Mouse (Mus musculus): ENCODE data around the gene Mfsd7a. TPM values are rescaled to one million over a fixed set of nuclear protein-coding genes. Genes with fewer than 3 reads are reported as not detected.

Gene Mfsd7a
- total RNA-seq, 2 experiments from 2014 or later: 0.14 to 0.30 TPM

DNA sequence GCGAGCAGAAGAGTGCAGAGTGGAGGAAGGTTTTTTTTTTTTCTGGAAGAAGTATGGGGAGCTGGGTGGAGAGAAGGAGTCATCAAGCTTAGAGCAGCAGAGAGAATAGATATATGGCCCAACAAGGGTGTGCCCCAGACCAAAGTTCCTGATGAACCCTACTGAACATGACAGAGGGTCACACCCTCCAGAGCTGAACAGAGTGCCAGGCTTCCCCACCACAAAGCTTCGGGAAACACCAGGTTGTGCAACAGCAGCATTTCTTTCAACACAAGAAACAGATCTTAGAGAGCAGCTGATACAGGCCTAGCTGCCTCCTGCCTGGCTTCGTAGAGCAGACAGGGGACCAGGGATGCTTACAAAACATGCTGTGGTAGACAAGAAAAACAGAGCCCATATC is 1.7 kb downstream of the Mfsd7a start:
- no peak for DNase-seq (ENCODE audit: extremely low spot score in 1 of 2, low spot score in 2 of 2)
- intact Hi-C loops (cut with DNase I): no loop called here

- intact Hi-C loops (cut with DNase I): no loop called here
- DNase-seq (ENCODE audit: extremely low spot score in 1 of 2, low spot score in 2 of 2): no peak
These were observed 12.6 kb downstream of the Mfsd7a start for GRCm38 (mm10) chr5:108436101-108436500.

- peak; percentile 92 to 94 for DNase-seq (ENCODE audit: extremely low spot score in 1 of 2, low spot score in 2 of 2)
- intact Hi-C loops (cut with DNase I): loop anchor here (5.0 kb wide), 1 partner anchor 67 kb away; the partner anchor contains the start of gene Gm42517
These were observed 14.7 kb downstream of the Mfsd7a start, which contains the start of gene Atp5k for GRCm38 (mm10) chr5:108433804-108434587. Atp5k (minus strand) TSS chr5:108434448.

DNA sequence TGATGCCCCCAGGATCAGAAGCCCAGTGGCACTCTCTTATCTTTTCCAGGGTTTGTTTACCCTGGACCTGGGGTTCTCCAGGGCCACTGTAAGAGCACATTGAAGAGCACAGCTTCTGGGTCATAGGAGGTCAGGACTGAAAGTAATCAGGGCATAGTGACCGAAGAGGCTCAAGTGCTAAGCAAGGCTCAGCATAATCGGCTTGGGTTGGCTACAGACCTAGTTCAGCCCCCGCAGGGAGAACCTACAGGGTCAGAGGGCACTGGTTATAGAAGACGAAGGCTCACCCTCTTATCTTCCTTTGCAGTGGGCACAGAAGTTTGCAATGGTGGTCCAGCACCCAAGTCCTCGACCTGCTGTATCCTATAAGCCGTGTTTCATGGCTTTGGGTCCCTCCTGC is 17.5 kb downstream of the Mfsd7a start:
- intact Hi-C loops (cut with DNase I): loop anchor here (5.0 kb wide), 1 partner anchor 64 kb away; the partner anchor contains the start of gene Gm42517

DNA sequence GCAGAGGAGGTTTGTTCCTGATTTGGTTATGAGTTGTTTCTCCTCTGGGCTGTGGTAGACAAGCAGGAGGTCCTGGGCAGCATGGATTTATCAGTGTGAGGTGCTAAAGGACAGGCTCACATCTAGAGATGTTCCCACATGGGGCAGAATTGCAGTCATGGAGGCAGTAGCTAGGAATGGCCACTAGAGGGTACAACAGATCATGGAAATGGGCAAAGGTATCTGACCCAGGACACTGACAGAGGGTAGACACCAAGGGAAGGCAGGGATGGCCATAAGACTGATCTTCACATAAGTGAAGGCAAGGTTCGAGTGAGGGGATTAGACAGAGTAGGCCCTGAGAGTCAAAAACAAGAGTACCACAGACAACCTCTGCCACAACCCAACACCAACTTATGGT is 21.5 kb downstream of the Mfsd7a start:
- intact Hi-C loops (cut with DNase I): no loop called here
- no peak for DNase-seq (ENCODE audit: extremely low spot score in 1 of 2, low spot score in 2 of 2)

More for the DNA sequence above, 17.5 kb downstream of the Mfsd7a start:
- DNase-seq (ENCODE audit: extremely low spot score in 1 of 2, low spot score in 2 of 2): no peak

DNA sequence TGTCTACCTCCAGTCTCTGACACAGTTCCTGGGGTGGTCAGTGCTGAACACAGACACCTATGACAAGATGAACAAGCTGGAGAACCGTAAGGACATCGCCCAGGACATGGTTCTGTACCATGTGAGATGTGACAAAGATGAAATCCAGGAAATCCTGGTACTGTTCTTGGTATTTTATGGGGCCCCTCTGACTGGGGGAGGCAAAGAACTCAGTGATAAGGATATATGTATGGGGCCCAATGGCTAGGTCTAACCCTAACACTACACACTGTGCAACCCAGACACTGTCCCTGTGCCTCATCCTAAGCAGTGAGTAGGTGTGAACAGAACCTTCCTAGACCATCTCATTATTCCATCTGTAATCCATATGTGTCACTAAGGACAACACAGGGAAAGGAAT is 25.3 kb downstream of the Mfsd7a start:
- intact Hi-C loops (cut with DNase I): no loop called here
- no peak for DNase-seq (ENCODE audit: extremely low spot score in 1 of 2, low spot score in 2 of 2)

DNA sequence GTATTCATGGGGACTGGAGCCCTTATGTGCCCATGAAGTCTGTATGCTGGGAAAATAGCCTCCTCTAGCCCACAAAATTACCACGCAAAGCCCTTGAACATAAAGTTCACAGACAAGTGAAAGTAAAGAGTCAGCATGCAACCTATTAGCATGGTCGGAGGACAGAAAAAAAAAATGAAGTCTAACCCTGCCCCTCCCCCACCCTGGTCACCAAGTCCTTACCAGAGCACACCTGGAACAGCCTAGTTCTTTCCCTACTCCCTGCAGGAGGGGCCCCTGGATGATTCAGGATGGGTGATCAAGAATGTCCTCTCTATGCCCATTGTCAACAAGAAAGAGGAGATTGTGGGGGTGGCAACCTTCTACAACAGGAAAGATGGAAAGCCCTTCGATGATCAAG is 25.9 kb downstream of the Mfsd7a start:
- intact Hi-C loops (cut with DNase I): no loop called here
- no peak for DNase-seq (ENCODE audit: extremely low spot score in 1 of 2, low spot score in 2 of 2)

DNA sequence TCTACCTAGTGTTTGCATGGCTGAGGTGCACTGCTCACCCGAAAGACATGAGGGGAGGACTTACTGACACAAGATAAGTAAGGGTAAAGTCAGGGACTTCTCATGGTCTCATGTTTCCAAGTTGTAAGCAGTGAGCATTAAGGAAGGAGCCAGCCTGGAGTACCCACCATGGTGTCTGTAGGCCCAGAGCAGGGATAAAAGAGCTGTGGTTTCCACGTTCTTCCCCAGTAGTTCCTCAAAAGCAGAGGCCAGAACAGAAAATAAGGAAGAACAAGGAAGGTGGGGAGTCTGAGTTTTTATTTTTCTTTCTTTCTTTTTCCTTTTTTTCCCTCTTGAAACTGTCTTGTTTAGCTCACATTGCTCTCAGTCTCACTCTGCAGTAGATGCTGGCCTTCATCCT is 34.0 kb downstream of the Mfsd7a start:
- no peak for DNase-seq (ENCODE audit: extremely low spot score in 1 of 2, low spot score in 2 of 2)
- intact Hi-C loops (cut with DNase I): no loop called here

DNA sequence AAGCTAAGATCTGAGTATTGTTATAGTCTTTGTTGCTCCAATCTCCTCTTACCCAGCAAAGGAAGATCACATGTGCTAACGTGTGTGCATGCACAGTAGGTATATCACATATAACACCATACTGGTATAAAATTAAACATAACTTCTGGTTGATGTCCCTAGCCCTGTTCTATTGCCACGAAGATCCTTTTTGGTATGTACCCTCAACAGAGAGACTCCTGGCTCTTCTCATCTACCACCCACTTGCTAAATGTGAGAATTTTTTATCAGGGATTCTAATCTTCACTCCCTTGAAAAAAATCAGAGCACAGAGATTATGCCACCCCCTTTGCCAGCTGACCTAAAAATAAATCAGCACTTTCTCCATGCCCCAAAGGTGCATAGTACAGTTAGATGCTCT is 41.7 kb downstream of the Mfsd7a start:
- intact Hi-C loops (cut with DNase I): no loop called here
- no peak for DNase-seq (ENCODE audit: extremely low spot score in 1 of 2, low spot score in 2 of 2)

- no peak for DNase-seq (ENCODE audit: extremely low spot score in 1 of 2, low spot score in 2 of 2)
These were observed 43.2 kb downstream of the Mfsd7a start for GRCm38 (mm10) chr5:108405460-108405859.

GRCm38 (mm10) chr5:108403453-108403852 is 45.2 kb downstream of the Mfsd7a start:
- intact Hi-C loops (cut with DNase I): no loop called here
- no peak for DNase-seq (ENCODE audit: extremely low spot score in 1 of 2, low spot score in 2 of 2)

More at GRCm38 (mm10) chr5:108405460-108405859, 43.2 kb downstream of the Mfsd7a start:
- intact Hi-C loops (cut with DNase I): no loop called here

Other genes starting within 250 kb of the Mfsd7a start
- gene Dr1, start 180.0 kb downstream of the Mfsd7a start, total RNA-seq (2021): 10 to 100 TPM; 36.9 to 37.3 TPM
- gene Pigg, start 136.3 kb downstream of the Mfsd7a start, total RNA-seq (2021): 1 to 10 TPM; 7.5 to 7.9 TPM
- 10 to 100 TPM; 64.6 to 67.5 TPM for gene Gm42517, start 81.0 kb downstream of the Mfsd7a start, total RNA-seq (2021)
- not detected for gene Pde6b, start 60.5 kb downstream of the Mfsd7a start, total RNA-seq (2021)
- gene Atp5k, start 14.4 kb downstream of the Mfsd7a start, total RNA-seq (2021): 100 to 1,000 TPM; 252 to 262 TPM
- gene Pcgf3, start 12.3 kb upstream of the Mfsd7a start, total RNA-seq (2021): 10 to 100 TPM; 61.4 to 67.5 TPM
- gene Cplx1, start 101.1 kb upstream of the Mfsd7a start, total RNA-seq (2021): 100 to 1,000 TPM; 381 to 412 TPM
- gene Gak, start 180.9 kb upstream of the Mfsd7a start, total RNA-seq (2021): 10 to 100 TPM; 88.2 to 97.3 TPM
- 10 to 100 TPM; 36.9 to 38.7 TPM for gene Tmem175, start 180.9 kb upstream of the Mfsd7a start, total RNA-seq (2021)
- 1 to 10 TPM; 6.7 to 8.2 TPM for gene Idua, start 211.4 kb upstream of the Mfsd7a start, total RNA-seq (2021)
- 10 to 100 TPM; 52.6 to 54.6 TPM for gene Dgkq, start 220.8 kb upstream of the Mfsd7a start, total RNA-seq (2021)
- gene Slc26a1, start 226.7 kb upstream of the Mfsd7a start, total RNA-seq (2021): 1 to 10 TPM; 2.6 to 2.8 TPM
- gene Fgfrl1, start 243.5 kb upstream of the Mfsd7a start, total RNA-seq (2021): 10 to 100 TPM; 12.5 to 16.2 TPM